Mouse (Mus musculus) lung, embryonic 16.5 days (tissue): ENCODE data around the gene Trpd52l3. TPM values are rescaled to one million over a fixed set of nuclear protein-coding genes. Genes with fewer than 3 reads are reported as not detected.

Experiments used
- ATAC-seq: fragments of 200-750 bp; cut with Nextera tagmentation; 2 replicates; pipeline ENCODE4 v1.8.0; 2017; ENCODE audit warnings: low read depth, mild to moderate bottlenecking, moderate library complexity
- H3K27ac ChIP-seq: fragments of 300-500 bp; sonication (generic); 2 replicates; pipeline ENCODE4 v1.5.1; 2014; ENCODE audit warnings: mild to moderate bottlenecking, control low read depth, low read length
- H3K27me3 ChIP-seq: fragments of 300-500 bp; sonication (generic); 2 replicates; pipeline ENCODE4 v1.6.1; 2014; ENCODE audit warnings: low read depth, low read length, mixed read lengths; ENCODE audit not compliant: control insufficient read depth, insufficient read depth
- H3K36me3 ChIP-seq: fragments of 300-500 bp; sonication (generic); 2 replicates; pipeline ENCODE4 v1.6.1; 2014; ENCODE audit warnings: low read length; ENCODE audit not compliant: control insufficient read depth, insufficient read depth
- H3K4me1 ChIP-seq: fragments of 300-500 bp; sonication (generic); replicated peaks from 2 replicates; pipeline ENCODE4 v1.6.1; 2014; ENCODE audit warnings: low read length, mixed read lengths; ENCODE audit not compliant: control insufficient read depth, insufficient read depth
- H3K4me2 ChIP-seq: fragments of 300-500 bp; sonication (generic); 2 replicates; pipeline ENCODE4 v1.6.1; 2014; ENCODE audit warnings: low read depth, low read length, control low read depth
- H3K4me3 ChIP-seq: fragments of 300-500 bp; sonication (generic); 2 replicates; pipeline ENCODE4 v1.5.1; 2014; ENCODE audit warnings: mild to moderate bottlenecking, low read length, control low read depth
- H3K9ac ChIP-seq: fragments of 300-500 bp; sonication (generic); 2 replicates; pipeline ENCODE4 v1.6.1; 2014; ENCODE audit warnings: low read length, control low read depth
- H3K9me3 ChIP-seq: fragments of 300-500 bp; sonication (generic); 2 replicates; pipeline ENCODE4 v1.6.1; 2016; ENCODE audit warnings: low read length; ENCODE audit not compliant: control insufficient read depth
- WGBS: fragments of 180-500 bp; shearing (Covaris S2); extraction: QIAGEN DNeasy Blood & Tissue Kit; methylation state at CpG from one replicate; pipeline ENCODE4 v1.1.7; 2014; 5-methylcytosine and 5-hydroxymethylcytosine counted together
- polyA plus RNA-seq: library from polyadenylated mRNA; unstranded; fragments of >200 nt; fragmentation: Nextera tagmentation; extraction: Ambion mirVana; gene quantifications from 2 replicates; pipeline ENCODE4 v1.2.1, GENCODE M21; 2015

The Trpd52l3 gene
- polyA plus RNA-seq, 1 experiment from 2014 or later, result not detected

DNA sequence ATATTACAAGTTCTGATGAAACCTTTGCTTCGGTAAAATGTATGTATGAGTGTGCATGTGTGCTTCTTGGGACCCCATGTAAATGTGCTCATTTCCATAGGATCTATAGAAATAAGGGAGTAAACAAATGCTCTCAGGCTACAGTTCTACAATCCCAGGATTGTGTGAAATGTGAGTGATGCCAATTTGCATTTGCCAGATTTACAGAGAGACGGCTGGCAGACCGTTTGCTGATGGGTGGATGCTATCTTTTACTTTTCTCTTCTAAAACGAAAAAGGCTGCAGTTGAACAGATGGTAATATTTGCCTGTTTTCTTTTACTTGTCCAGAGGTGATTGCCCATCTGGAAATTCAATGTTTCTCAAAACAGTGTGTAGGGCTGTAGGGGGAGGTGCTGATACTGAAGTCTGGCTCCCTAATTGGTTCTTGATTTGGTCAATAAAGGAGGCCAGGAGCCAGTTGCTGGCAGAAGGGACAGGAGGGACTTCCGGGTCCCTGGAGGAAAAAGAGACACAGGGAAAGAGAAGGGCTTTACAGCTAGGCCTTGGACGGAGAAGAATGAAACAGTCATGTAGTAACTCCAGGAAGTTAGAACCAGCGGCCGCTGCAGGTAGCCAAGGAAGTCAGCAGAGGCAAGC lies 24.0 kb upstream of the Trpd52l3 start:
- no peaks in the 10 kb centered on the region for H3K9me3 ChIP-seq
- H3K36me3 ChIP-seq, result no peaks in the 10 kb centered on the region
- no peak overlapping the region for H3K4me2 ChIP-seq
- H3K4me1 ChIP-seq, result no peaks in the 10 kb centered on the region
- WGBS, result 75% methylated on average over 8 of the region's 8 CpGs
- no peak for ATAC-seq
- no peak overlapping the region for H3K4me3 ChIP-seq
- no peak overlapping the region for H3K27ac ChIP-seq
- no peaks in the 10 kb centered on the region for H3K27me3 ChIP-seq
- H3K9ac ChIP-seq, result no peak overlapping the region

- H3K36me3 ChIP-seq, result no peaks in the 10 kb centered on the region
- ATAC-seq, result no peak
- 74% methylated on average over 16 of the region's 16 CpGs for WGBS
- no peaks in the 10 kb centered on the region for H3K27me3 ChIP-seq
- H3K4me2 ChIP-seq, result no peak overlapping the region
- no peak overlapping the region for H3K9ac ChIP-seq
- H3K4me3 ChIP-seq, result no peak overlapping the region
- no peaks in the 10 kb centered on the region for H3K4me1 ChIP-seq
- no peak overlapping the region for H3K27ac ChIP-seq
- no peaks in the 10 kb centered on the region for H3K9me3 ChIP-seq
These were observed 19.2 kb upstream of the Trpd52l3 start for GRCm38 (mm10) chr19:29984208-29985005.

- no peak overlapping the region for H3K4me3 ChIP-seq
- 79% methylated on average over 12 of the region's 12 CpGs for WGBS
- H3K9me3 ChIP-seq, result no peaks in the 10 kb centered on the region
- no peak overlapping the region for H3K4me2 ChIP-seq
- no peaks in the 10 kb centered on the region for H3K27me3 ChIP-seq
- ATAC-seq, result no peak
- no peak overlapping the region for H3K9ac ChIP-seq
- no peaks in the 10 kb centered on the region for H3K36me3 ChIP-seq
- H3K27ac ChIP-seq, result no peak overlapping the region
- H3K4me1 ChIP-seq, result no peaks in the 10 kb centered on the region
These were observed 17.0 kb upstream of the Trpd52l3 start for GRCm38 (mm10) chr19:29986464-29987091.

DNA sequence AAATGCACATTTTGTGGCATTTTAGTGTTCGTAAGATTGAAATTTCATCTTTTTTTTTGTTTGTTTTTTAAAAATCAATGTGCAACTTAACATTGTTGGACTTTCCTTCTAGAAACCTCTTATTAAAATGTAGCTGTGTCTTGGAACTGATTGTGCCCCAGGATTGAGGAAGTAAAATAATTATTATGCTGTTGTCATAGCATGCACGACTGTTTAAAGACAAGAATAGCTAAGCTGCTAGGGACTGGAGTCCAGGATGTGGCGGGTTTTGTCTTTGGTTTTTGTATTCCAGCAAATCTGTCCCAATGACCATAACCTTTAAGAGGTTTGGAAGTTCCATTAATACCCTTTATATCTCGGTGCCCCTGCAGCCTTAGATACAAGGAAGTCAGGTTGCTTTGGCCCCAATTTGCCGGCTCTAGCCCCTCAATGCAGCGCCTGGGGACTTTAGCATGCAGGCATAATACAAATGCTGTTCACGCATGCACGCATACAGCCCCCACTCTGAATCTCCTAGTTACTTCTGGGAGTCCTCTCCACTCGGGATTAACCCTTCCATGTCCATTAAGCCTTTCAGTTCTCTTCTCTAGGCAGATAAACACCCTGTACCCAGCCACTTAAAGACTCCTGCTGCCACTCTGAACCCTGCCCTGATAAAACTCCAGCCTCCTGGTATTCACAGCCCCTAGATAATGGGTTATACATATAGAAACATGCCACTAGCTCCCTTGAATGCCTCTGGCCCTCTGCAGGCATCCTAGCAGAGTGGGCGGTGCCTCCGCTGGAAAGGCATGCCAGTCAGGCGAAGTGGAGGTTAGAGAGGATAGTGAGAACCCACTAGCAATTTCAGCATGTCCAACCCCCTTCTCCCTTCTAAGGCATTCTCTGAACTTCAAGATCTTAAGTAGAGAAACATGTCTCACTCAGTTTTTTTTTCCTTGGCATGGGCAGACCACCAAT lies 2.9 kb upstream of the Trpd52l3 start:
- WGBS, result 60% methylated on average over 12 of the region's 12 CpGs
- Histone ChIP-seq H3K9me3 (no peaks in the 10 kb centered on the region), H3K4me3 (no peak overlapping the region), H3K36me3 (no peaks in the 10 kb centered on the region), H3K27ac (no peak overlapping the region), H3K4me2 (no peak overlapping the region), H3K9ac (no peak overlapping the region), H3K4me1 (no peaks in the 10 kb centered on the region), H3K27me3 (no peaks in the 10 kb centered on the region)
- no peak for ATAC-seq

GRCm38 (mm10) chr19:30001550-30001949 lies 2.0 kb upstream of the Trpd52l3 start:
- no peaks in the 10 kb centered on the region for H3K36me3 ChIP-seq
- no peaks in the 10 kb centered on the region for H3K9me3 ChIP-seq
- no peaks in the 10 kb centered on the region for H3K4me1 ChIP-seq
- no peak overlapping the region for H3K9ac ChIP-seq
- WGBS, result 56% methylated on average over 6 of the region's 6 CpGs
- no peak overlapping the region for H3K4me2 ChIP-seq
- H3K27ac ChIP-seq, result no peak overlapping the region
- no peak for ATAC-seq
- H3K4me3 ChIP-seq, result no peak overlapping the region
- no peaks in the 10 kb centered on the region for H3K27me3 ChIP-seq

DNA sequence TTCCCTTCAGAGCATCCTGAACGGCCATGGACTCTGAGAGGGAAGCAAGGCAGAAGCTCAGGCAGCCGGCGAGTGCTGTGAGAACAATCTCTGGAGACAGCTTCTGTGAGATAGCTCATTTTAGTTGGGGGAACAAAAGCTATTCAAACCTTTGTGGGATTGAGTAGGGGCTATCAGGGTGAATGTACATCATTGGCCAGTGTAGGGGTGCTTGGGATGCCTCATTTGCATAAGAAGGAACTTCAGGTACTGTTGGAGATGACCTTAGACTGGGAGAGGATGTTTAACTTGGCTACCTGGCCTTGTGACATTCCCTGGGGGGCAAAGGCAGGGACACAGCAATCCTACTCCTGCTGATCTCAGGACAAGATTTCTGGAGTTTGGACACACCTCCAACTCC lies 2.8 kb downstream of the Trpd52l3 start:
- ATAC-seq, result no peak
- H3K9ac ChIP-seq, result no peak overlapping the region
- no peaks in the 10 kb centered on the region for H3K27me3 ChIP-seq
- no peak overlapping the region for H3K4me2 ChIP-seq
- no peak overlapping the region for H3K27ac ChIP-seq
- H3K9me3 ChIP-seq, result no peaks in the 10 kb centered on the region
- WGBS, result 69% methylated on average over 3 of the region's 3 CpGs
- no peak overlapping the region for H3K4me3 ChIP-seq
- H3K36me3 ChIP-seq, result no peaks in the 10 kb centered on the region
- no peaks in the 10 kb centered on the region for H3K4me1 ChIP-seq

DNA sequence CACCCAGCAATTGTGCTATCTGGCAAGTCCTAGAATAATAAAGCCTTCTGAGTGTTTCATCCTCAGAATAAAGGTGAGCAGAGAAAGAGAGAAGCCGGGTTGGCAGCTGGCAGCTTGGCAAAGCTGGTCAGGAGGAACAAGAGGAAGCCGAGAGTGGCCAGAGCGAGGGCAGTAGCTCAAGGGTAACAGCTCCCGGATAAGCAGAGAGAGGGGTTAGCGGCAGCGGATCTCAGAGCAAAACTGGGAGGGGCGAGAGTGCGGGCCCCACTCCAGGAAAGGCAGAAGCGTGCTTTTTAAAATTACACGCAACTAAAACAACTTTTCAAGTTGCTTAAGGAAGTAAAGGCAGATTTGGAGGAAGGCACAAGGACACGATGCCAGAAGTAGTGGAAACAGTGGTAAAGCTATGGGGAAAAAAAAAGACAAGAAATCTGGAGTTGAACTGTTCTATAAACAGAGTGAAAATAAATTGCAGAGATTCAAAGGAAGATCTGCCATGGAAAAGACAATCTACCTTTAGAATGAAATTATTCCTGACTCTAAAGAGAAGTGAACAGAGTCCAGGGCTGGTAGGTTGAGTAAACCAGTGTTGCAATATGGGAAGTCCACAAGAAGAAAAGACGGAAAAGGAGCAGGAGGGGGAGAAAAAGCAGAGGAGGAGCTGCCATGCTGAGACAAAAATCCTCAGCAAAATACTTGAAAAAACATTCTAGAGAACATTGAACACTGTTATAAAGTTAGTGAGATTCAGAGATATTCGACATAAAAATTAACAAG lies 7.1 kb downstream of the Trpd52l3 start:
- Histone ChIP-seq H3K27ac (no peak overlapping the region), H3K4me2 (peak overlapping the region; percentile 17; the same call in 1 of the 2 replicates)

DNA sequence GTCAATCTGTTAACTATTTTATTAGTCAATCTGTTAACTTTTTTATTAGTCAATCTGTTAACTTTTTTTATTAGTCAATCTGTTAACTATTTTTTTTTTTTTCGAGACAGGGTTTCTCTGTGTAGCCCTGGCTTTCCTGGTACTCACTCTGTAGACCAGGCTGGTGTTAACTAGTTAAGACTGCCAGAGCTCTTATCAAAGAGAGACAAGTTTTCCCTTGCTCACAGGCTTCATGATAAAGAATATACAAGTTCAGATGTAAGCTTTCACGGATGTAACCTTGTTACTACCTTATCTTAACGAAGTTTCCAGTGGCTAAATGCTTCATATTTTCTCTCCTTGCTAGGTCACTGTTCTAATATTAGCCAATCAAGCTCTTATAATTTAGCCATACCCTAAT lies 10.7 kb downstream of the Trpd52l3 start:
- Histone ChIP-seq H3K4me3 (no peak overlapping the region), H3K4me1 (no peaks in the 10 kb centered on the region), H3K4me2 (no peak overlapping the region), H3K9me3 (no peaks in the 10 kb centered on the region), H3K9ac (no peak overlapping the region), H3K27me3 (no peaks in the 10 kb centered on the region; the same call in 1 of the 2 replicates), H3K27ac (no peak overlapping the region), H3K36me3 (no peaks in the 10 kb centered on the region)
- ATAC-seq, result no peak
- WGBS, result 79% methylated on average over 3 of the region's 3 CpGs

More for the DNA sequence above, 7.1 kb downstream of the Trpd52l3 start:
- no peak overlapping the region for H3K9ac ChIP-seq
- no peaks in the 10 kb centered on the region for H3K4me1 ChIP-seq
- H3K9me3 ChIP-seq, result no peaks in the 10 kb centered on the region
- H3K27me3 ChIP-seq, result no peaks in the 10 kb centered on the region
- no peak overlapping the region for H3K4me3 ChIP-seq
- no peak for ATAC-seq
- 38% methylated on average over 13 of the region's 13 CpGs for WGBS
- H3K36me3 ChIP-seq, result no peaks in the 10 kb centered on the region
